Mouse (Mus musculus): Measurements from ENCODE around the gene Eef1akmt3. TPM values are rescaled to one million over a fixed set of nuclear protein-coding genes. Genes with fewer than 3 reads are reported as not detected.

Gene Eef1akmt3
- polyA plus RNA-seq, 1 experiment from 2014 or later: 0.15 TPM

- Histone ChIP-seq H3K27ac (no peak overlapping the region), H3K4me3 (no peak overlapping the region), H3K27me3 (replicated peaks) (no peaks in the 10 kb centered on the region), H3K9ac (no peak overlapping the region), H3K4me1 (no peaks in the 10 kb centered on the region), H3K36me3 (peaks cover 17% of the 10 kb centered on the region), H3K9me3 (no peaks in the 10 kb centered on the region), H3K4me2 (replicated peaks) (no peak overlapping the region)
- whole genome bisulfite sequencing: 86% methylated on average over 8 of the region's 8 CpGs
- no peak for ATAC-seq (ENCODE audit: low FRiP score, low read depth)
These were observed 38.0 kb downstream of the Eef1akmt3 start for GRCm38 (mm10) chr10:127003334-127003733.

GRCm38 (mm10) chr10:127002765-127003164 is 38.5 kb downstream of the Eef1akmt3 start:
- no peak overlapping the region for H3K4me2 ChIP-seq (replicated peaks)
- no peak overlapping the region for H3K4me3 ChIP-seq
- no peak overlapping the region for H3K27ac ChIP-seq
- peaks cover 22% of the 10 kb centered on the region for H3K36me3 ChIP-seq
- no peaks in the 10 kb centered on the region for H3K9me3 ChIP-seq
- no peak for ATAC-seq (ENCODE audit: low FRiP score, low read depth)
- H3K27me3 ChIP-seq (replicated peaks): no peaks in the 10 kb centered on the region
- H3K4me1 ChIP-seq: no peaks in the 10 kb centered on the region
- H3K9ac ChIP-seq: no peak overlapping the region
- WGBS: 93% methylated on average over 5 of the region's 5 CpGs

- H3K27ac ChIP-seq: no peak overlapping the region
- H3K9me3 ChIP-seq: no peaks in the 10 kb centered on the region
- WGBS: 91% methylated on average over 1 of the region's 1 CpGs
- peaks cover 29% of the 10 kb centered on the region for H3K36me3 ChIP-seq
- H3K4me3 ChIP-seq: no peak overlapping the region
- H3K4me1 ChIP-seq: no peaks in the 10 kb centered on the region
- ATAC-seq (ENCODE audit: low FRiP score, low read depth): no peak
- no peak overlapping the region for H3K9ac ChIP-seq
- H3K4me2 ChIP-seq (replicated peaks): no peak overlapping the region
- no peaks in the 10 kb centered on the region for H3K27me3 ChIP-seq (replicated peaks)
These were observed 39.3 kb downstream of the Eef1akmt3 start for GRCm38 (mm10) chr10:127002056-127002455.

GRCm38 (mm10) chr10:127001297-127001696 is 40.0 kb downstream of the Eef1akmt3 start:
- H3K36me3 ChIP-seq: peaks cover 29% of the 10 kb centered on the region
- no peaks in the 10 kb centered on the region for H3K9me3 ChIP-seq
- no peaks in the 10 kb centered on the region for H3K27me3 ChIP-seq (replicated peaks)
- no peak for ATAC-seq (ENCODE audit: low FRiP score, low read depth)
- H3K4me3 ChIP-seq: no peak overlapping the region
- no peak overlapping the region for H3K27ac ChIP-seq
- no peak overlapping the region for H3K9ac ChIP-seq
- no peak overlapping the region for H3K4me2 ChIP-seq (replicated peaks)
- no peaks in the 10 kb centered on the region for H3K4me1 ChIP-seq
- WGBS: 86% methylated on average over 9 of the region's 9 CpGs

GRCm38 (mm10) chr10:127000529-127000928 is 40.8 kb downstream of the Eef1akmt3 start, which contains the start of gene Avil:
Avil (plus strand) TSS chr10:127000709.
- no peaks in the 10 kb centered on the region for H3K4me1 ChIP-seq
- no peak within 1 kb of the TSS for H3K4me3 ChIP-seq
- no peak for ATAC-seq (ENCODE audit: low FRiP score, low read depth)
- H3K4me2 ChIP-seq (replicated peaks): no peak within 1 kb of the TSS
- H3K27me3 ChIP-seq (replicated peaks): no peaks in the 10 kb centered on the region
- no peak within 1 kb of the TSS for H3K27ac ChIP-seq
- peaks cover 36% of the 10 kb centered on the region for H3K36me3 ChIP-seq
- no peaks in the 10 kb centered on the region for H3K9me3 ChIP-seq
- 95% methylated on average over 5 of the region's 5 CpGs for WGBS
- no peak within 1 kb of the TSS for H3K9ac ChIP-seq

GRCm38 (mm10) chr10:126997340-126998113 is 43.8 kb downstream of the Eef1akmt3 start:
- Histone ChIP-seq H3K4me1 (no peaks in the 10 kb centered on the region), H3K9ac (no peak overlapping the region), H3K4me3 (no peak overlapping the region), H3K27me3 (replicated peaks) (no peaks in the 10 kb centered on the region), H3K27ac (no peak overlapping the region), H3K9me3 (no peaks in the 10 kb centered on the region), H3K4me2 (replicated peaks) (no peak overlapping the region), H3K36me3 (peaks cover 65% of the 10 kb centered on the region)
- ATAC-seq (ENCODE audit: low FRiP score, low read depth): no peak
- WGBS: 81% methylated on average over 13 of the region's 13 CpGs

GRCm38 (mm10) chr10:126993621-126994020 is 47.7 kb downstream of the Eef1akmt3 start:
- no peaks in the 10 kb centered on the region for H3K27me3 ChIP-seq (replicated peaks)
- H3K4me3 ChIP-seq: no peak overlapping the region
- no peak for ATAC-seq (ENCODE audit: low FRiP score, low read depth)
- no peaks in the 10 kb centered on the region for H3K9me3 ChIP-seq
- WGBS: 94% methylated on average over 3 of the region's 3 CpGs
- H3K4me2 ChIP-seq (replicated peaks): no peak overlapping the region
- H3K36me3 ChIP-seq: peaks cover 55% of the 10 kb centered on the region
- no peak overlapping the region for H3K27ac ChIP-seq
- no peak overlapping the region for H3K9ac ChIP-seq
- peaks cover 16% of the 10 kb centered on the region for H3K4me1 ChIP-seq

GRCm38 (mm10) chr10:126991676-126992075 is 49.6 kb downstream of the Eef1akmt3 start:
- ATAC-seq (ENCODE audit: low FRiP score, low read depth): no peak
- Histone ChIP-seq H3K4me3 (no peak overlapping the region), H3K9me3 (no peaks in the 10 kb centered on the region), H3K4me1 (peaks cover 31% of the 10 kb centered on the region), H3K27me3 (replicated peaks) (no peaks in the 10 kb centered on the region; the same call in 1 of the 2 replicates), H3K4me2 (replicated peaks) (no peak overlapping the region), H3K27ac (no peak overlapping the region), H3K9ac (no peak overlapping the region), H3K36me3 (peaks cover 40% of the 10 kb centered on the region)
- WGBS: 29% methylated on average over 3 of the region's 3 CpGs

GRCm38 (mm10) chr10:126990313-126991056 is 50.8 kb downstream of the Eef1akmt3 start:
- 63% methylated on average over 7 of the region's 7 CpGs for WGBS
- Histone ChIP-seq H3K27me3 (replicated peaks) (no peaks in the 10 kb centered on the region; the same call in 1 of the 2 replicates), H3K4me2 (replicated peaks) (no peak overlapping the region), H3K4me3 (no peak overlapping the region), H3K27ac (no peak overlapping the region), H3K4me1 (peaks cover 41% of the 10 kb centered on the region), H3K9ac (no peak overlapping the region), H3K36me3 (peaks cover 36% of the 10 kb centered on the region), H3K9me3 (no peaks in the 10 kb centered on the region)
- peak; percentile 74 for ATAC-seq (ENCODE audit: low FRiP score, low read depth)

GRCm38 (mm10) chr10:126988513-126989165 is 52.7 kb downstream of the Eef1akmt3 start:
- ATAC-seq (ENCODE audit: low FRiP score, low read depth): no peak
- Histone ChIP-seq H3K4me2 (replicated peaks) (no peak overlapping the region), H3K9me3 (no peaks in the 10 kb centered on the region), H3K4me1 (peaks cover 56% of the 10 kb centered on the region), H3K36me3 (peaks cover 19% of the 10 kb centered on the region), H3K27me3 (replicated peaks) (no peaks in the 10 kb centered on the region; the same call in 1 of the 2 replicates), H3K9ac (no peak overlapping the region), H3K27ac (no peak overlapping the region), H3K4me3 (no peak overlapping the region)
- 75% methylated on average over 5 of the region's 5 CpGs for WGBS

- Histone ChIP-seq H3K27ac (0 out of 2 replicates have a peak overlapping the region, but pooled peaks have one; percentile 2), H3K4me1 (peaks cover 68% of the 10 kb centered on the region)
- ATAC-seq (ENCODE audit: low FRiP score, low read depth): no peak
These were observed 53.9 kb downstream of the Eef1akmt3 start for GRCm38 (mm10) chr10:126987183-126988118.

More at GRCm38 (mm10) chr10:126987183-126988118, 53.9 kb downstream of the Eef1akmt3 start:
- Histone ChIP-seq H3K36me3 (peaks cover 7% of the 10 kb centered on the region), H3K9ac (no peak overlapping the region), H3K4me2 (replicated peaks) (peak overlapping the region; percentile 32; the same call in 1 of the 2 replicates), H3K27me3 (replicated peaks) (no peaks in the 10 kb centered on the region; the same call in 1 of the 2 replicates), H3K9me3 (no peaks in the 10 kb centered on the region), H3K4me3 (no peak overlapping the region)
- WGBS: 59% methylated on average over 8 of the region's 8 CpGs

All from neural tube, embryonic 12.5 days (tissue).